Mouse (Mus musculus) forebrain, postnatal 0 days (tissue): ENCODE data around the gene Aldh1a2. TPM values are rescaled to one million over a fixed set of nuclear protein-coding genes. Genes with fewer than 3 reads are reported as not detected.

Source experiments
- ATAC-seq: fragments of 200-750 bp; cut with Nextera tagmentation; 2 replicates; pipeline ENCODE4 v1.8.0; 2017; ENCODE audit warnings: mild to moderate bottlenecking, moderate library complexity
- DNase-seq: peaks from one replicate; pipeline ENCODE4 v3.0.0-alpha.2; 2015
- H3K27ac ChIP-seq: fragments of 300-500 bp; sonication (generic); 2 replicates; pipeline ENCODE4 v1.5.1; 2014; ENCODE audit warnings: low read depth, mild to moderate bottlenecking, antibody characterized with exemption, low read length, moderate library complexity, mixed read lengths
- H3K27me3 ChIP-seq: fragments of 300-500 bp; sonication (generic); 2 replicates; pipeline ENCODE4 v1.6.1; 2014; ENCODE audit warnings: mild to moderate bottlenecking, low read length, mixed read lengths; ENCODE audit not compliant: insufficient read depth
- H3K36me3 ChIP-seq: fragments of 300-500 bp; sonication (generic); 2 replicates; pipeline ENCODE4 v1.6.1; 2014; ENCODE audit warnings: mild to moderate bottlenecking, moderate library complexity; ENCODE audit not compliant: insufficient read depth
- H3K4me1 ChIP-seq: fragments of 300-500 bp; sonication (generic); 2 replicates; pipeline ENCODE4 v1.6.1; 2014; ENCODE audit warnings: antibody characterized with exemption; ENCODE audit not compliant: insufficient read depth
- H3K4me2 ChIP-seq: fragments of 300-500 bp; sonication (generic); 2 replicates; pipeline ENCODE4 v1.6.1; 2014; ENCODE audit warnings: low read depth, mild to moderate bottlenecking, moderate library complexity
- H3K4me3 ChIP-seq: fragments of 300-500 bp; sonication (generic); 2 replicates; pipeline ENCODE4 v1.5.1; 2014; ENCODE audit warnings: low read depth, low read length, mixed read lengths
- H3K9ac ChIP-seq: fragments of 300-500 bp; sonication (generic); 2 replicates; pipeline ENCODE4 v1.6.1; 2014; ENCODE audit warnings: mild to moderate bottlenecking
- H3K9me3 ChIP-seq: fragments of 300-500 bp; sonication (generic); 2 replicates; pipeline ENCODE4 v1.6.1; 2016; ENCODE audit warnings: low read length
- CTCF ChIP-seq: sonication (generic); IDR thresholded peaks from 2 replicates; pipeline ENCODE4 v1.5.1; 2016; ENCODE audit warnings: antibody characterized with exemption, control low read depth, low read depth
- WGBS: fragments of 180-500 bp; shearing (Covaris S2); extraction: QIAGEN DNeasy Blood & Tissue Kit; methylation state at CpG from one replicate; pipeline ENCODE4 v1.1.7; 2014; 5-methylcytosine and 5-hydroxymethylcytosine counted together
- polyA plus RNA-seq: library from polyadenylated mRNA; unstranded; fragments of >200 nt; fragmentation: Nextera tagmentation; extraction: Ambion mirVana; gene quantifications from 2 replicates; pipeline ENCODE4 v1.2.1, GENCODE M21; 2015
- total RNA-seq: library from RNA; depleted of rRNA; stranded (reverse); fragments of >200 nt; gene quantifications from 2 replicates; pipeline ENCODE4 v1.2.3, GENCODE M21; 2014; rRNA removed

The Aldh1a2 gene
- total RNA-seq: 19.2 and 26.9 TPM in 2 replicates
- 22.9 and 23.3 TPM in 2 replicates for polyA plus RNA-seq

- Histone ChIP-seq H3K4me2 (peak within 1 kb of the TSS; percentile 51), H3K27me3 (peaks cover 56% of the 10 kb centered on the region), H3K9me3 (no peaks in the 10 kb centered on the region), H3K4me1 (no peaks in the 10 kb centered on the region), H3K4me3 (peak within 1 kb of the TSS; percentile 34), H3K9ac (no peak within 1 kb of the TSS), H3K36me3 (no peaks in the 10 kb centered on the region), H3K27ac (no peak within 1 kb of the TSS)
- 2% methylated on average over 87 of the region's 97 CpGs for WGBS
- peak; percentile 81 for ATAC-seq
- peak; percentile 67 for TF ChIP-seq CTCF
- DNase-seq: peak; percentile 45
These were observed at the start of gene Aldh1a2 for GRCm38 (mm10) chr9:71215248-71216035. Aldh1a2 (plus strand) TSS chr9:71215789.

- Histone ChIP-seq H3K9ac (no peak overlapping the region), H3K36me3 (no peaks in the 10 kb centered on the region), H3K27me3 (no peaks in the 10 kb centered on the region), H3K4me3 (no peak overlapping the region), H3K4me1 (no peaks in the 10 kb centered on the region; the same call in 1 of the 2 replicates), H3K9me3 (no peaks in the 10 kb centered on the region), H3K27ac (no peak overlapping the region), H3K4me2 (no peak overlapping the region)
- no peak for TF ChIP-seq CTCF
- DNase-seq (no peak), ATAC-seq (no peak)
- WGBS: 93% methylated on average over 5 of the region's 5 CpGs
These were observed 49.4 kb upstream of the Aldh1a2 start for GRCm38 (mm10) chr9:71166019-71166705.

GRCm38 (mm10) chr9:71166871-71167465 is 48.6 kb upstream of the Aldh1a2 start:
- ATAC-seq (no peak), DNase-seq (peak; percentile 24)
- Histone ChIP-seq H3K4me3 (no peak overlapping the region), H3K4me2 (no peak overlapping the region), H3K9me3 (no peaks in the 10 kb centered on the region), H3K9ac (no peak overlapping the region), H3K4me1 (no peaks in the 10 kb centered on the region; the same call in 1 of the 2 replicates), H3K27ac (no peak overlapping the region), H3K27me3 (no peaks in the 10 kb centered on the region), H3K36me3 (no peaks in the 10 kb centered on the region)
- no peak for TF ChIP-seq CTCF
- WGBS: 18% methylated on average over 5 of the region's 5 CpGs

GRCm38 (mm10) chr9:71167473-71168215 is 47.9 kb upstream of the Aldh1a2 start:
- H3K27me3 ChIP-seq: no peaks in the 10 kb centered on the region
- 11% methylated on average over 2 of the region's 2 CpGs for WGBS
- no peak overlapping the region for H3K4me3 ChIP-seq
- TF ChIP-seq CTCF: no peak
- no peaks in the 10 kb centered on the region for H3K9me3 ChIP-seq
- no peak for ATAC-seq
- DNase-seq: peak; percentile 59
- no peak overlapping the region for H3K9ac ChIP-seq
- H3K27ac ChIP-seq: peak overlapping the region; percentile 21
- no peaks in the 10 kb centered on the region; the same call in 1 of the 2 replicates for H3K4me1 ChIP-seq
- H3K4me2 ChIP-seq: no peak overlapping the region
- no peaks in the 10 kb centered on the region for H3K36me3 ChIP-seq

DNA sequence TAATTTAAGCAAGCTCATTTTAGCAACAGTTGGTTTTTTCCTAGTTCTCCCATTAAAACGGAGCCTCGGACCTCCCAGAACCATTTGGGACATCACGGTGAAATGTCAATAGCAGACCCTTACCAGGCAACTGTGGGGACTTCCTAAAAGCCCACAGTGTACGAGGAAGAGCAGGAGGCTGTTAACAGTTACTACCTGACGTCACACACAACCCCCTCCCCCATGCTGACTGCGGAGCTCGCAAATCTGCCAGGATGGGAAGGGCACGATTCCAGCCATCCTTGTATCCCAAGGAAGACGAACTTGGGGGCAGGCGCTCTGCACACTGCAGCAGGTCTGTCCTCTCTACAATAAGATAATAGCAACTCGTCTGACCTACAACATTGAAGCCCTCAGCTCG is 47.1 kb upstream of the Aldh1a2 start, which contains the start of gene Aqp9:
TSS of gene Aqp9 (minus strand) at position 172 of the 400 bp plus-strand sequence.
- WGBS: 25% methylated on average over 12 of the region's 12 CpGs

DNA sequence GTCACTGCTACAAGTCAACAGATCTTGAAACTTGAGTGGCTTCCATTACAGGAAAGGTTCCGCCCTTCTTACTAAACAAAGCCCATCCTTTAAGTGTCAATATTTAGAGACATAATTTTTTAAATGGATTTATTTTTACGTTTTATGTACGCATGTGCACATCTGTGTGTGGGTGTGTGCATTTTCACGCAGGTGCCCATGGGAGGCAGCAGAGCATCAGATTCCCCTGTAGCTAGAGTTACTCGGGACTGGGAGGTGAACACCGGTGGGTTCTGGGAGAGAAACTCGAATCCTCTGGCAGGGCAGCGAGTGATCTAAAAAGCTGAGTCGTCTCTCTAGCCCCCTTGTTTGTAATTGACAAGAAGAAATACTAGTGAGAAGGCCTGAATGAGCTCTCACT is 42.1 kb upstream of the Aldh1a2 start:
- ATAC-seq: no peak
- Histone ChIP-seq H3K36me3 (no peaks in the 10 kb centered on the region), H3K4me3 (no peak overlapping the region), H3K27me3 (no peaks in the 10 kb centered on the region), H3K9ac (no peak overlapping the region), H3K9me3 (no peaks in the 10 kb centered on the region), H3K4me2 (no peak overlapping the region), H3K4me1 (no peaks in the 10 kb centered on the region; the same call in 1 of the 2 replicates), H3K27ac (no peak overlapping the region)
- DNase-seq: no peak
- no peak for TF ChIP-seq CTCF
- 69% methylated on average over 9 of the region's 9 CpGs for WGBS

More for the DNA sequence above, 47.1 kb upstream of the Aldh1a2 start, which contains the start of gene Aqp9:
- H3K4me1 ChIP-seq: no peaks in the 10 kb centered on the region; the same call in 1 of the 2 replicates
- peak within 1 kb of the TSS; percentile 21 for H3K27ac ChIP-seq
- H3K4me3 ChIP-seq: no peak within 1 kb of the TSS
- H3K36me3 ChIP-seq: no peaks in the 10 kb centered on the region
- no peak; the same call in 1 of the 2 replicates for ATAC-seq
- H3K4me2 ChIP-seq: peak within 1 kb of the TSS; percentile 28
- peak within 1 kb of the TSS; percentile 10; the same call in 1 of the 2 replicates for H3K9ac ChIP-seq
- no peaks in the 10 kb centered on the region for H3K27me3 ChIP-seq
- no peaks in the 10 kb centered on the region for H3K9me3 ChIP-seq
- no peak for TF ChIP-seq CTCF
- peak; percentile 29 for DNase-seq
